Mouse (Mus musculus) limb, embryonic 15.5 days (tissue): ENCODE data around the gene Cnot10. TPM values are rescaled to one million over a fixed set of nuclear protein-coding genes. Genes with fewer than 3 reads are reported as not detected.

Experiments used
- ATAC-seq: fragments of 200-750 bp; cut with Nextera tagmentation; 2 replicates; pipeline ENCODE4 v1.8.0; 2017; ENCODE audit warnings: low read depth, moderate TSS enrichment; ENCODE audit not compliant: insufficient number of reproducible peaks, low FRiP score, low TSS enrichment
- H3K27ac ChIP-seq: fragments of 300-500 bp; sonication (generic); 2 replicates; pipeline ENCODE4 v1.5.1; 2015; ENCODE audit warnings: moderate library complexity, mild to moderate bottlenecking, inconsistent platforms
- H3K27me3 ChIP-seq: fragments of 300-500 bp; sonication (generic); 2 replicates; pipeline ENCODE4 v1.6.1; 2015; ENCODE audit warnings: inconsistent platforms
- H3K36me3 ChIP-seq: fragments of 300-500 bp; sonication (generic); 2 replicates; pipeline ENCODE4 v1.6.1; 2015; ENCODE audit warnings: inconsistent platforms
- H3K4me1 ChIP-seq: fragments of 300-500 bp; sonication (generic); 2 replicates; pipeline ENCODE4 v1.6.1; 2015; ENCODE audit warnings: inconsistent platforms
- H3K4me2 ChIP-seq: fragments of 300-500 bp; sonication (generic); 2 replicates; pipeline ENCODE4 v1.6.1; 2015; ENCODE audit warnings: mild to moderate bottlenecking, inconsistent platforms
- H3K4me3 ChIP-seq: fragments of 300-500 bp; sonication (generic); 2 replicates; pipeline ENCODE4 v1.5.1; 2015; ENCODE audit warnings: mild to moderate bottlenecking, inconsistent platforms
- H3K9ac ChIP-seq: fragments of 300-500 bp; sonication (generic); 2 replicates; pipeline ENCODE4 v1.6.1; 2015; ENCODE audit warnings: inconsistent platforms
- H3K9me3 ChIP-seq: fragments of 300-500 bp; sonication (generic); 2 replicates; pipeline ENCODE4 v1.6.1; 2016; ENCODE audit warnings: inconsistent platforms
- WGBS: fragments of 180-500 bp; shearing (Covaris S2); methylation state at CpG from one replicate; pipeline ENCODE4 v1.1.7; 2015; 5-methylcytosine and 5-hydroxymethylcytosine counted together
- polyA plus RNA-seq: library from polyadenylated mRNA; unstranded; fragments of >200 nt; fragmentation: Nextera tagmentation; extraction: Ambion mirVana; gene quantifications from 2 replicates; pipeline ENCODE4 v1.2.1, GENCODE M21; 2015

The Cnot10 gene
- 60.9 and 61.3 TPM in 2 replicates for polyA plus RNA-seq

DNA sequence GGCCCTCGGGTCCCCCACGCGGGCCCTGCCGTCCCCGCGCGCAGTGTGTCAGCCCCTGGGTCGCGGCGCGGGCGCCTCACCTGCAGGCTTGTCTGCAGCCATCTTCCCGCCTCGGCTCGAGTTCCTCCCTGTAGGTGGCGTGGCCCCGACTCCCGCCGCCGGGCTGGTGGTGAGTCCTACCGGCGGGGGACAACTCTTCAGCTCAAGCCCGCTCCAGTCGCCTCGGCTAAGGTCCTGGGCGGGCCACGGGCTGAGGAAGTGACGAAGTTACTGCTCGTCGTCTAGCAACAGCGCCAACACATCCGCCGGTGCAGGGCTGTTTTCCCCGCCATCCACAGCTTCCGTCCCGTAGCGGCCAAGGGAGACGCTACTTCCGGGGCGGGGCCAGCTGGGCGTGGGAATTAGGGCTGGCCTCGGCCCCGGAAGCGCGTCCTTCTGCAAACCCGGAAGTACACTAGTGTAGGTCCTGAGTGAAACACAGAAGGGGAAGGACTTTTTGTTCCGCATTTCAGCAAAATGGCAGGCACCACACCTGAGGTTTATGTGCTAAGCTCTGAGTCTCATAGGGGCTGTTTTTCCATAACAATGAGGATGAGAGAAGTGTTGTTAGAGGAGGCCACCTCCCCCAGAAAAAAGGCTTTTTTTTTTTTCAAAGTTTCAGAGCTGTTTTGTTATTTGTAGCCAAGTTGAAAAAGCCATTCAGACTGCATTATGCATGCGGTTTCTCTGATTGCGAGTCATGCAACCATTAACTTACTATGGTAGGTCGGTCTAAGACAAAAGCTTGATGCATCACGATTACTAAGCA, at the start of gene Cnot10:
TSS of gene Cnot10 (minus strand) at position 346 of the 808 bp plus-strand sequence.
- peak within 1 kb of the TSS; percentile 83 for H3K4me3 ChIP-seq
- H3K4me1 ChIP-seq = peaks cover 15% of the 10 kb centered on the region
- H3K9me3 ChIP-seq = no peaks in the 10 kb centered on the region
- peaks cover 14% of the 10 kb centered on the region; the same call in 1 of the 2 replicates for H3K27me3 ChIP-seq
- H3K9ac ChIP-seq = peak within 1 kb of the TSS; percentile 73
- 4% methylated on average over 51 of the region's 51 CpGs for WGBS
- H3K4me2 ChIP-seq = peak within 1 kb of the TSS; percentile 74
- H3K27ac ChIP-seq = peak within 1 kb of the TSS; percentile 86
- peaks cover 10% of the 10 kb centered on the region for H3K36me3 ChIP-seq
- peak; percentile 98 for ATAC-seq

DNA sequence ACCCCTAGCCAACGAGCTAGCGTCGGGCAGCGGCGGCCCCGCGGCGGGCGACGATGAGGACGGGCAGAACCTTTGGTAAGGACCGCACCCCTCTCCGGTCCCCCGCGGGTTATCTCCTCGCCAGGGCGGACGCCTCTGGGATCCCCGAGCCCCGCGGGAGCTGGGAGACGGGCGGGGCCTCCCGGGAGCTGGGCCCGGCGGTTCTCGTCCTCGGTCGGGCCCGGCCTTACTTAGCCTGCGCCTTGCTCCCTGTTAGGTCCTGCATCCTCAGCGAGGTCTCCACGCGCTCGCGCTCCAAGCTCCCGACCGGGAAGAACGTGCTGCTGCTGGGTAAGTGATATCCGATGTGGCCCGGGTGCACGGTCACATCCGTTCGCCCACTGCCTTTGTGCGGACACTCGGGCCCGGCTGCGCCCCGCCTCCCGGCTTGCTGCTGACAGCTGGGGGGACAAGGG, 49.0 kb upstream of the Cnot10 start:
- Histone ChIP-seq H3K4me3 (peak overlapping the region; percentile 96), H3K36me3 (peaks cover 15% of the 10 kb centered on the region), H3K9ac (peak overlapping the region; percentile 86), H3K4me2 (peak overlapping the region; percentile 85), H3K27me3 (no peaks in the 10 kb centered on the region), H3K9me3 (no peaks in the 10 kb centered on the region), H3K4me1 (peaks cover 21% of the 10 kb centered on the region), H3K27ac (peak overlapping the region; percentile 89)
- WGBS = under 1% methylated on average over 50 of the region's 50 CpGs
- peak; percentile 30; the same call in 1 of the 2 replicates for ATAC-seq

DNA sequence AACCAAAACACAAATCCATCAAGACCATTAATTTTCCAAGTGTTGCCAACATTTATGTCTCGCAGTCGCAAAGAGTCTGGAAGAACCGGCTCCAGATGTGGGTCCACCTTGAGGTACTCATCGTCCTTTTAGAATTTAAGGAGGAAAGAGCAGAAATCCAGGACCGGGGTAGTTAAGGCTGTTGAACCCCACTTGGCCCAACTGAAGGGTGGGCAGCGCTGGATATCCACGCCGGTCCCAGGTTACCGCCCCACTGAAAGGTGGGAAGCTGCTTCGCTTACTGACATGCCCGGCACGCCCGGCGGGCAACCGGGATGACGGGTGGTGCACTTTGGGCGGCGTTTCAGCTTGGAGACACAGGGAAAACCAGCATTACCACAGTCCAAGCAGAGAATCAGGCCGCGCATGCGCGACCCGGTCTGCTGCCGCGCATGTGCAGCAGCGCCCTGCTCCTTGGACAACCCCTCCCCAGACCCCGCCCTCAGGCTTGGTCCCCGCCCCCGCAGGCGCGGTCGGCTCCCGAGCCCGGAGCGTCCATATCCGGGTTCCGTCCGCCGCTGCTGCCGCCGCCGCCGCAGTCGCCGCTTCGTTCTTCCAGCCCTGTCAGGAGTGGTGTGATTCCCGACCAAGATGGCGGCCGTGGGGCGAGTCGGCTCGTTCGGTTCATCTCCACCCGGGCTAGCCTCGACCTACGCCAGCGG, 48.4 kb upstream of the Cnot10 start, which contains the start of gene Dync1li1:
TSS of gene Dync1li1 (plus strand) at position 539 of the 701 bp plus-strand sequence.
- H3K36me3 ChIP-seq = peaks cover 11% of the 10 kb centered on the region

DNA sequence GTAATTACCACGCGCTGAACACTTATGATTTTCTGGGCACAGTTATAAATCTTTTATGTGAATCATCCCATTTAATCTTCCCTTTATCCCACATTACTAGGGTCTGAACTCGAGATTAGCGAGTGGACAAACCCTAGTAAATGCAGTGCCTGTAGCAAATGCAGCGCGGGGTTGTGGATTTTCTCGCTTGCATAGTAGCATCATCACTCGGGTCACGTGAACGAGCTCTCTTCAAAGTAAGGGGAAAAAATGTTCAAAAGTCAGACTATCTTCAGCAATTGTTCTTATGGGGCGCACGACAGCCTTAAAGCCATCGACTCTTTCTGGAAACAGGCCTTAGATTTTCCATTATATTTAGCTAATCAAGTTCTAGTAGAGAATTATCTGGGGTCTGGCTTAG, 47.7 kb upstream of the Cnot10 start:
- ATAC-seq = no peak
- Histone ChIP-seq H3K27ac (peak overlapping the region; percentile 89; the same call in 1 of the 2 replicates), H3K4me2 (peak overlapping the region; percentile 85), H3K4me1 (peaks cover 21% of the 10 kb centered on the region), H3K36me3 (peaks cover 7% of the 10 kb centered on the region), H3K4me3 (peak overlapping the region; percentile 96), H3K9me3 (no peaks in the 10 kb centered on the region), H3K27me3 (no peaks in the 10 kb centered on the region), H3K9ac (peak overlapping the region; percentile 87; the same call in 1 of the 2 replicates)
- 73% methylated on average over 13 of the region's 13 CpGs for WGBS

More for the DNA sequence above, 48.4 kb upstream of the Cnot10 start, which contains the start of gene Dync1li1:
- Histone ChIP-seq H3K9me3 (no peaks in the 10 kb centered on the region), H3K27ac (peak within 1 kb of the TSS; percentile 89), H3K4me3 (peak within 1 kb of the TSS; percentile 96), H3K27me3 (no peaks in the 10 kb centered on the region), H3K4me1 (peaks cover 21% of the 10 kb centered on the region), H3K9ac (peak within 1 kb of the TSS; percentile 87), H3K4me2 (peak within 1 kb of the TSS; percentile 85)
- peak; percentile 95 for ATAC-seq
- under 1% methylated on average over 57 of the region's 57 CpGs for WGBS

DNA sequence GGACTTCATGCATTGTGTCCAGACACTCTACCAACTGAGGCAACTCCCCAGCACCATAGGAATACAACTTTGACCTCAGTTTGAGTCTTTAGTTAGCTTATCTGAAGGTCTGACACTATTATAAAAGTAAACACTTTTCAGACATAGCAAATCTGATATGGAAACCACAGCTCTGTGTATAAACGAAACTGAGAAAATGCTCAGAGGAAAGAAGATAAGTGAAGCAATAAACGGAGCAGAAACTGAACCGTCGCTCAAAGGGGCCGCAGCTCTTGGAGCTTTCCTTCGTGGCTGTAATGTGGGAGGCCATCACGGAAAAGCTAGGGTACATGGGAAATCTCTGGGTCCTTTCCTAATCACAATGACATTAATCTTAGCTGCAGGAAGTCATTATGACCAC, 46.3 kb upstream of the Cnot10 start:
- 90% methylated on average over 7 of the region's 7 CpGs for whole genome bisulfite sequencing
- no peaks in the 10 kb centered on the region for H3K27me3 ChIP-seq
- ATAC-seq = no peak

DNA sequence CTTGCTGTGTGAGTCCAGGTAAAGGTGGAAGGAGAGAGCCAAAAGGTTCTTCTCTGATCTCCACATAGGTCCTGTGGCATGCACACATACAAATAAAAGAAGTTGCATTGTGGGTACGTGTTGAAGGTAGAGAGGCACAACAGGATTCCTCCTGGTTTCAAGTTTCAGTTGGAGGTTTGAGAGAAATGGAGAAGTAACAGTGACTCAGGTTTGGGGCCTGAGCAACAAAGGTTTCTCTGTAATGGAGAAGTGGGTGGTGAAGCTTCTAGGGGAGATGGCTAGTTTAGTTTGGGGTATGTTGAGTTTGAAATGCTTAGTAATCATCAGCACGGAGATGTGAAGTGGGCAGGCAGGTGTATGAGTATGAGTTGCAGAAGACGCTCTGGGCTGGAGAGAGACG, 42.2 kb upstream of the Cnot10 start:
- Histone ChIP-seq H3K9me3 (no peaks in the 10 kb centered on the region), H3K9ac (no peak overlapping the region), H3K36me3 (no peaks in the 10 kb centered on the region), H3K4me2 (no peak overlapping the region), H3K4me3 (no peak overlapping the region), H3K27me3 (no peaks in the 10 kb centered on the region), H3K4me1 (no peaks in the 10 kb centered on the region), H3K27ac (no peak overlapping the region)
- ATAC-seq = no peak
- 76% methylated on average over 4 of the region's 4 CpGs for WGBS

More for the DNA sequence above, 46.3 kb upstream of the Cnot10 start:
- H3K27ac ChIP-seq = no peak overlapping the region
- H3K36me3 ChIP-seq = no peaks in the 10 kb centered on the region
- H3K4me2 ChIP-seq = no peak overlapping the region
- no peak overlapping the region for H3K4me3 ChIP-seq
- H3K4me1 ChIP-seq = peaks cover 21% of the 10 kb centered on the region
- no peaks in the 10 kb centered on the region for H3K9me3 ChIP-seq
- H3K9ac ChIP-seq = no peak overlapping the region

DNA sequence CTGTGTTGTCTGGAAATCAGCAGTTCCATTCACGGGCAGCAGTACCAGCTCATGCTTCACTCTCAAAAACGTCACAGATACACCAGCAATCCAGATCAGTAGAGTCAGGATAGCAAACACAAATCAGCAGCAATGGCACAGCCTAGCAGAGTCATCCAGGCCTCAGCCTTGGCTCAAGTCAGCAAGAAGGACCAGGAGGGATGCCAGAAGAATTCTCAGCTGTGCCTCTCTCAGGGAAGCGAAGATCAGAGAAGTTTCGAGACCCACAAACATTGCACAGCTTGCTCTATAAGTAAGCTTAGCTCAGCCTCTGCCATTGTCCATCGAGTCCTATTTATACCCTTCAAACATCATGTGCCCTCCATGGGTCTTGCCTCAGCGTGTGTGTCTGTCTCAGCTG, 40.5 kb upstream of the Cnot10 start:
- no peak for ATAC-seq
- H3K9me3 ChIP-seq = no peaks in the 10 kb centered on the region

DNA sequence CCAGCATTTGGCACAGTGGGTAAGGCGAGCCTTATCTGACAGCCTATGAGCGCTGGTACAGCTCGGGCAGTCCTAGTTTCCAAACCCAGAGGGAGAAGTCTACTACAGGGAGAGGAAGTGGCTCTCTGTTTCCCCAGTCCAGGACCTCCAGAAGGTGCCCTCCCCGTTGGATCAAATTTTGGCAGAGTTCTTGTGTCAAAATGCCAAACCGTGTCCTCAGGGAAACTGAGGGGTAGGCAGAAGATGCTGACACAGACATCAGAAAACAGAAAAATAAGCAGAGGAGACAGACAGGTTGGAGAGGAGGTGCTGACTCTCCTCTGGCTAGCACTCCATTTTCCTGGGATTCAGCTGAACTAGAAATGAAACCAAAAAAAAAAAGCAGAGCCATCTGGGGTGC, 40.0 kb upstream of the Cnot10 start:
- ATAC-seq = no peak
- H3K9ac ChIP-seq = no peak overlapping the region
- WGBS = 81% methylated on average over 5 of the region's 5 CpGs
- no peak overlapping the region for H3K27ac ChIP-seq
- H3K9me3 ChIP-seq = no peaks in the 10 kb centered on the region
- H3K36me3 ChIP-seq = no peaks in the 10 kb centered on the region
- H3K4me1 ChIP-seq = no peaks in the 10 kb centered on the region
- H3K4me3 ChIP-seq = no peak overlapping the region
- H3K27me3 ChIP-seq = no peaks in the 10 kb centered on the region
- H3K4me2 ChIP-seq = no peak overlapping the region

More for the DNA sequence above, 40.5 kb upstream of the Cnot10 start:
- Histone ChIP-seq H3K27ac (no peak overlapping the region), H3K9ac (no peak overlapping the region), H3K36me3 (no peaks in the 10 kb centered on the region), H3K27me3 (no peaks in the 10 kb centered on the region), H3K4me1 (no peaks in the 10 kb centered on the region), H3K4me2 (no peak overlapping the region), H3K4me3 (no peak overlapping the region)
- WGBS = 78% methylated on average over 6 of the region's 6 CpGs

DNA sequence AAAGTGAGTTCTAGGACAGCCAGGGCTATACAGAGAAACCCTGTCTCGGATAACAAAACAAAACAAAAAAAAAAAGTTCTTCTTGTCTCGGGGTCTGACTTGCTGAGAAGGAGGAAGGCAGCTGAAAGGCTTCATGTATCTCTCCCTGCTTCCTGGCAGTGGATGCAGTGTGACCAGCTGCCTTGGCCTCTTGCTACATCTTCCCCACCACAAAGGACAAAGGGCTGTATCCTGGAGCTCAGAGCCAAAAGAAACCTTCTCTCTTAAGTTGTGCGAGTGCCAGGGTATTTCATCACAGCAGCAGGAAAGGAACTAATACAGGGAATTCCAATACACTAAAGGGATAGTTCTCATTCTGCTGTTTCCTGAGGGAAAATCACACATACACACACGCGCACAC, 38.6 kb upstream of the Cnot10 start:
- 82% methylated on average over 5 of the region's 5 CpGs for WGBS
- ATAC-seq = no peak
- H3K9me3 ChIP-seq = no peaks in the 10 kb centered on the region
- no peaks in the 10 kb centered on the region; the same call in 1 of the 2 replicates for H3K4me1 ChIP-seq
- H3K9ac ChIP-seq = no peak overlapping the region
- no peak overlapping the region for H3K27ac ChIP-seq
- no peaks in the 10 kb centered on the region for H3K36me3 ChIP-seq
- no peak overlapping the region for H3K4me2 ChIP-seq
- H3K27me3 ChIP-seq = no peaks in the 10 kb centered on the region
- H3K4me3 ChIP-seq = no peak overlapping the region

DNA sequence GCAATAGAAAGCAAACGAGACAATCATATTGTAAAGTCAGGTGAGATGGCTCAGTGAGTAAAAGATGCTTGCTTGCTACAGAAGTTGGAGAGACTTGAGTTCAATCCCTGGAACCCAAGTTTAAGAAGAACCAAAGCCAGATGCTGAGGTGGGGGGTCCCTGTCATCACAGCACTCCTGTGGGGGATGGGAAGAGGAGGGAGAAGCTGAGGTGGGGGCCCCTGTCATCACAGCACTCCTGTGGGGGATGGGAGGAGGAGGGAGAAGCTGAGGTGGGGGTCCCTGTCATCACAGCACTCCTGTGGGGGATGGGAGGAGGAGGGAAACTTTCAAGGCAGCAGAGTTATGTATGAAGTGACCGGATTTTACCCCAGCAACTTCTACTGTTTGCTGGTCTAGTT, 33.6 kb upstream of the Cnot10 start:
- H3K27ac ChIP-seq = no peak overlapping the region
- H3K4me1 ChIP-seq = peaks cover 7% of the 10 kb centered on the region
- H3K36me3 ChIP-seq = no peaks in the 10 kb centered on the region
- H3K9ac ChIP-seq = no peak overlapping the region
- no peak overlapping the region for H3K4me3 ChIP-seq
- no peaks in the 10 kb centered on the region for H3K27me3 ChIP-seq
- ATAC-seq = no peak
- 44% methylated on average over 2 of the region's 2 CpGs for WGBS
- no peak overlapping the region for H3K4me2 ChIP-seq
- H3K9me3 ChIP-seq = no peaks in the 10 kb centered on the region

DNA sequence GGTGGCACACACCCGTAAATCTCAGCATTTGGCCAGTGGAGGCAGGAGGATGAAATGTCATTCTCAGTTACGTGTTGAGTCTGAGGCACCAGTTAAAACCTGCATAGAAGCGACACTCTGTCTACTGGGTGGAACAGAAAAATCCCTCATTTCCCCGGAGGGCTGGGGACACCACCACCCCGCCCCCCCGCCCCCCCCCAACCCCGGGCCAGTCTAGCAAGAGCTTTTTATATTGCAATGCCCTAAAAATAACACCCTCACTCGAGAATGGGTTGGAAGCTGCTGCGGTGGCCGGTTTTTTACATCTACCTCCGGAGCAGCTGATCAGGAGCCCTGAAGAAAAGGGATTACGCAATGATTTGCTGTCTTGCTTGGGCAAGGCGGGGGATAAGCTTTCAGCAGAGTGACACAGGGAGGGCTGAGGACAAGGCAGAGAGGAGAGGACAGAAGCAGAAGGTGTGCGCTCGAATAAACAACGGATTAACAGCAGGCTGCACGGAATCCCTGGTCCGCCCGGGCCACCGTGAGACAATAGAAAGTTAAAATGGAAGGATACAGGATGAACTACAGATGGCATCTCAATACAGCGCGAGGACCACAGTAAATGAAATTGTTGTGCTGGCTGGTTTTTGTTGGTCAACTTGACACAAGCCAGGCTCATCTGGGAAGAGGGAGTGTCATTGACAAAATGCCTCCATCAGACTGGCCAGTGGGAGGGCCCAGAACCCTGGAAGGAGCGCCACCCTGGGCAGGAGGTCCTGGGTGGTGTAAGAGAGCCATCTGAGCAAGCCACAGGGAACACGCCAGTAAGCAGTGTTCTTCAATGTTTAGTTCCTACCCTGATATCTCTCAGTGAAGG, 32.9 kb upstream of the Cnot10 start:
- H3K4me3 ChIP-seq = peak overlapping the region; percentile 30
- H3K4me1 ChIP-seq = peaks cover 7% of the 10 kb centered on the region
- no peaks in the 10 kb centered on the region for H3K9me3 ChIP-seq
- H3K9ac ChIP-seq = 0 out of 2 replicates have a peak overlapping the region, but pooled peaks have one; percentile 23
- no peaks in the 10 kb centered on the region for H3K36me3 ChIP-seq
- no peak overlapping the region for H3K27ac ChIP-seq
- WGBS = 4% methylated on average over 24 of the region's 24 CpGs
- ATAC-seq = no peak
- no peaks in the 10 kb centered on the region for H3K27me3 ChIP-seq
- peak overlapping the region; percentile 56 for H3K4me2 ChIP-seq
